Mouse (Mus musculus): Measurements from ENCODE around the gene Drg1. TPM values are rescaled to one million over a fixed set of nuclear protein-coding genes. Genes with fewer than 3 reads are reported as not detected.

Gene Drg1
- polyA plus RNA-seq, 1 experiment from 2014 or later: 245 TPM

DNA sequence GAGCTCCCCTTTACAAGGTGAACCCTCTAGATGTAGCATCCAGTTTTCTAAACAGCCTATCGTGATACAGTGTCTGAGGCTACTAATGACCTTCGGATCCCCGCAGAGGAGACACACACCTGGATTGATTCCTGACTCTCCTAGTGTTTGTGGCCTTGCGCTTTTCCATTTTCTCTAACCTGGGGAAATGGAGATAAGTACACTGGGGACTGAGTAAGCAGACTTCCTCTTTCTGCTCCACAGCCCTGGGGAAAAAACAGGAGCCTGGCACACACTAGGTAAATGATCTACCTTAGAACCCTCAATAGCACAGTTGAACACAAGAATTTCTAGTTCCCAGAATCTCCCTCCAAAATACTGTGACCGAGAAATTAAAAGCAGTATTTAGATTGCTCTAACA lies 21.7 kb upstream of the Drg1 start:
- 0 out of 2 replicates have a peak, but pooled peaks cover 5% of the 10 kb centered on the region for H3K36me3 ChIP-seq (ENCODE audit: control insufficient read depth, insufficient read depth, low read length)
- no peaks in the 10 kb centered on the region for H3K27me3 ChIP-seq (ENCODE audit: control insufficient read depth, insufficient read depth, low read length)
- H3K27ac ChIP-seq (replicated peaks; ENCODE audit: low read depth, low read length): peak overlapping the region; percentile 99; the same call in 1 of the 2 replicates
- peak overlapping the region; percentile 91; the same call in 1 of the 2 replicates for H3K4me3 ChIP-seq (ENCODE audit: low read depth, low read length)
- 68% methylated on average over 5 of the region's 5 CpGs for WGBS
- no peaks in the 10 kb centered on the region for H3K4me1 ChIP-seq (ENCODE audit: control insufficient read depth, insufficient read depth, low read length)
- H3K4me2 ChIP-seq (ENCODE audit: low read depth, severe bottlenecking): peak overlapping the region; percentile 100
- no peaks in the 10 kb centered on the region for H3K9me3 ChIP-seq (ENCODE audit: control insufficient read depth, low read length)
- DNase-seq (ENCODE audit: low spot score) (no peak), ATAC-seq (ENCODE audit: insufficient number of reproducible peaks, low FRiP score, low TSS enrichment, low read depth) (no peak)
- peak overlapping the region; percentile 100; the same call in 1 of the 2 replicates for H3K9ac ChIP-seq (ENCODE audit: low read length)

GRCm38 (mm10) chr11:3287131-3287530 lies 20.9 kb upstream of the Drg1 start:
- ATAC-seq (ENCODE audit: insufficient number of reproducible peaks, low FRiP score, low TSS enrichment, low read depth) (no peak), DNase-seq (ENCODE audit: low spot score) (no peak)
- Histone ChIP-seq H3K27ac (replicated peaks; ENCODE audit: low read depth, low read length) (no peak overlapping the region), H3K9me3 (ENCODE audit: control insufficient read depth, low read length) (no peaks in the 10 kb centered on the region), H3K4me3 (ENCODE audit: low read depth, low read length) (no peak overlapping the region), H3K27me3 (ENCODE audit: control insufficient read depth, insufficient read depth, low read length) (no peaks in the 10 kb centered on the region), H3K9ac (ENCODE audit: low read length) (no peak overlapping the region), H3K36me3 (ENCODE audit: control insufficient read depth, insufficient read depth, low read length) (0 out of 2 replicates have a peak, but pooled peaks cover 5% of the 10 kb centered on the region), H3K4me1 (ENCODE audit: control insufficient read depth, insufficient read depth, low read length) (no peaks in the 10 kb centered on the region), H3K4me2 (ENCODE audit: low read depth, severe bottlenecking) (no peak overlapping the region)
- 50% methylated on average over 6 of the region's 6 CpGs for WGBS

- Histone ChIP-seq H3K9me3 (ENCODE audit: control insufficient read depth, low read length) (no peaks in the 10 kb centered on the region), H3K4me1 (ENCODE audit: control insufficient read depth, insufficient read depth, low read length) (no peaks in the 10 kb centered on the region), H3K27ac (replicated peaks; ENCODE audit: low read depth, low read length) (no peak overlapping the region), H3K36me3 (ENCODE audit: control insufficient read depth, insufficient read depth, low read length) (no peaks in the 10 kb centered on the region), H3K27me3 (ENCODE audit: control insufficient read depth, insufficient read depth, low read length) (no peaks in the 10 kb centered on the region), H3K4me2 (ENCODE audit: low read depth, severe bottlenecking) (no peak overlapping the region), H3K9ac (ENCODE audit: low read length) (no peak overlapping the region), H3K4me3 (ENCODE audit: low read depth, low read length) (no peak overlapping the region)
- no peak for ATAC-seq (ENCODE audit: insufficient number of reproducible peaks, low FRiP score, low TSS enrichment, low read depth)
- WGBS: 90% methylated on average over 3 of the region's 3 CpGs
- DNase-seq (ENCODE audit: low spot score): no peak
Observed at GRCm38 (mm10) chr11:3285940-3286339, 19.7 kb upstream of the Drg1 start.

GRCm38 (mm10) chr11:3283645-3284044 lies 17.4 kb upstream of the Drg1 start:
- ATAC-seq (ENCODE audit: insufficient number of reproducible peaks, low FRiP score, low TSS enrichment, low read depth) (no peak), DNase-seq (ENCODE audit: low spot score) (no peak)
- no peaks in the 10 kb centered on the region for H3K4me1 ChIP-seq (ENCODE audit: control insufficient read depth, insufficient read depth, low read length)
- H3K27ac ChIP-seq (replicated peaks; ENCODE audit: low read depth, low read length): no peak overlapping the region
- no peaks in the 10 kb centered on the region for H3K9me3 ChIP-seq (ENCODE audit: control insufficient read depth, low read length)
- 89% methylated on average over 6 of the region's 6 CpGs for WGBS
- H3K4me3 ChIP-seq (ENCODE audit: low read depth, low read length): no peak overlapping the region
- no peak overlapping the region for H3K4me2 ChIP-seq (ENCODE audit: low read depth, severe bottlenecking)
- no peaks in the 10 kb centered on the region for H3K36me3 ChIP-seq (ENCODE audit: control insufficient read depth, insufficient read depth, low read length)
- no peaks in the 10 kb centered on the region for H3K27me3 ChIP-seq (ENCODE audit: control insufficient read depth, insufficient read depth, low read length)
- H3K9ac ChIP-seq (ENCODE audit: low read length): no peak overlapping the region

DNA sequence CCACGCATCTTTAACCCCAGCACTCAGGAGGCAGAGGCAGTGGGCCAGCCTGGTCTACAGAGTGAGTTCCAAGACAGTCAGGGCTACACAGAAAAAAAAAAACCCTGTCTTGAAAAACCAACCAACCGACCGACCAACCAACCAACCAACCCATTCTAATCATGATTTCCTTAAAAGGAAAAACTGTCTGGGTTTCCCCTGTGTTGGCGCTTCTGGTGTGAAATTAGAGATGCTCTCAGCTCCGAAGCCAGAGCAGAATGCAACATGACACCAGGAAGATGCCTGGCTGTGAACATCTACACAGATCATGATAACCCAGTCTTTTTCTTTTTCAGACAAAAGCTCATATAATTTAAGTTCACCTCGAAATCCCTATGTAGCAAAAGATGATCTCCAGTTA lies 16.7 kb upstream of the Drg1 start:
- no peak overlapping the region for H3K4me2 ChIP-seq (ENCODE audit: low read depth, severe bottlenecking)
- no peaks in the 10 kb centered on the region for H3K4me1 ChIP-seq (ENCODE audit: control insufficient read depth, insufficient read depth, low read length)
- H3K36me3 ChIP-seq (ENCODE audit: control insufficient read depth, insufficient read depth, low read length): no peaks in the 10 kb centered on the region
- 89% methylated on average over 6 of the region's 6 CpGs for WGBS
- H3K4me3 ChIP-seq (ENCODE audit: low read depth, low read length): no peak overlapping the region
- no peaks in the 10 kb centered on the region for H3K9me3 ChIP-seq (ENCODE audit: control insufficient read depth, low read length)
- H3K27me3 ChIP-seq (ENCODE audit: control insufficient read depth, insufficient read depth, low read length): no peaks in the 10 kb centered on the region
- DNase-seq (ENCODE audit: low spot score): no peak
- ATAC-seq (ENCODE audit: insufficient number of reproducible peaks, low FRiP score, low TSS enrichment, low read depth): no peak
- H3K9ac ChIP-seq (ENCODE audit: low read length): no peak overlapping the region
- no peak overlapping the region for H3K27ac ChIP-seq (replicated peaks; ENCODE audit: low read depth, low read length)

- Histone ChIP-seq H3K4me3 (ENCODE audit: low read depth, low read length) (no peak overlapping the region), H3K4me1 (ENCODE audit: control insufficient read depth, insufficient read depth, low read length) (no peaks in the 10 kb centered on the region), H3K27me3 (ENCODE audit: control insufficient read depth, insufficient read depth, low read length) (no peaks in the 10 kb centered on the region), H3K9me3 (ENCODE audit: control insufficient read depth, low read length) (no peaks in the 10 kb centered on the region), H3K9ac (ENCODE audit: low read length) (no peak overlapping the region), H3K4me2 (ENCODE audit: low read depth, severe bottlenecking) (no peak overlapping the region), H3K36me3 (ENCODE audit: control insufficient read depth, insufficient read depth, low read length) (no peaks in the 10 kb centered on the region), H3K27ac (replicated peaks; ENCODE audit: low read depth, low read length) (no peak overlapping the region)
- no peak for ATAC-seq (ENCODE audit: insufficient number of reproducible peaks, low FRiP score, low TSS enrichment, low read depth)
- WGBS: 89% methylated on average over 2 of the region's 2 CpGs
- no peak for DNase-seq (ENCODE audit: low spot score)
Observed at GRCm38 (mm10) chr11:3279729-3280128, 13.5 kb upstream of the Drg1 start.

- no peak for ATAC-seq (ENCODE audit: insufficient number of reproducible peaks, low FRiP score, low TSS enrichment, low read depth)
- H3K4me2 ChIP-seq (ENCODE audit: low read depth, severe bottlenecking): no peak overlapping the region
- H3K27me3 ChIP-seq (ENCODE audit: control insufficient read depth, insufficient read depth, low read length): no peaks in the 10 kb centered on the region
- no peak for DNase-seq (ENCODE audit: low spot score)
- no peak overlapping the region for H3K4me3 ChIP-seq (ENCODE audit: low read depth, low read length)
- no peak overlapping the region for H3K27ac ChIP-seq (replicated peaks; ENCODE audit: low read depth, low read length)
- no peaks in the 10 kb centered on the region for H3K9me3 ChIP-seq (ENCODE audit: control insufficient read depth, low read length)
- H3K36me3 ChIP-seq (ENCODE audit: control insufficient read depth, insufficient read depth, low read length): no peaks in the 10 kb centered on the region
- H3K4me1 ChIP-seq (ENCODE audit: control insufficient read depth, insufficient read depth, low read length): no peaks in the 10 kb centered on the region
- 64% methylated on average over 5 of the region's 5 CpGs for WGBS
- no peak overlapping the region for H3K9ac ChIP-seq (ENCODE audit: low read length)
Observed at GRCm38 (mm10) chr11:3278351-3278750, 12.1 kb upstream of the Drg1 start.

DNA sequence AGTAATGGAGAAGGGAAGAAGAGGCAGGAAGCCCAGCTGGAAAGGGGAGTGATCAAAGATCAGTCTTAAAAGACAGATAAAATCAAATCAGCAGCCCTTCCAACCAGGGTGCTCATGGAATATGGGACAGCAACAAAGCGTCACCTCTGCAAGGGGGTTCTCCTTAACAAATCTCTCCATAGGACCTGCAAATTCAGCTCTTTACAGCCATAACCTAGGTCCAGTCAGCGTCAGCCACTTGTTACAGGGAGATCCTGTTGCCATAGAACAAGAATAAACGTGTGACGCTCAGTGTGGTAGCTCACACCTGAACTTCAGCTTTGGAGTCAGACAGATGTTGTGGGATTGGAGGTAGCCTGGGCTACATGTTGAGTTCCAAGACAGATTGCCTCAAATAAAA lies 3.0 kb upstream of the Drg1 start:
- Histone ChIP-seq H3K4me3 (ENCODE audit: low read depth, low read length) (no peak overlapping the region), H3K9me3 (ENCODE audit: control insufficient read depth, low read length) (no peaks in the 10 kb centered on the region), H3K27ac (replicated peaks; ENCODE audit: low read depth, low read length) (no peak overlapping the region), H3K36me3 (ENCODE audit: control insufficient read depth, insufficient read depth, low read length) (no peaks in the 10 kb centered on the region), H3K27me3 (ENCODE audit: control insufficient read depth, insufficient read depth, low read length) (no peaks in the 10 kb centered on the region), H3K9ac (ENCODE audit: low read length) (no peak overlapping the region), H3K4me2 (ENCODE audit: low read depth, severe bottlenecking) (no peak overlapping the region), H3K4me1 (ENCODE audit: control insufficient read depth, insufficient read depth, low read length) (peaks cover 5% of the 10 kb centered on the region; the same call in 1 of the 2 replicates)
- DNase-seq (ENCODE audit: low spot score) (no peak), ATAC-seq (ENCODE audit: insufficient number of reproducible peaks, low FRiP score, low TSS enrichment, low read depth) (no peak)
- WGBS: 40% methylated on average over 4 of the region's 4 CpGs

- no peaks in the 10 kb centered on the region for H3K27me3 ChIP-seq (ENCODE audit: control insufficient read depth, insufficient read depth, low read length)
- H3K4me2 ChIP-seq (ENCODE audit: low read depth, severe bottlenecking): peak overlapping the region; percentile 68
- H3K9ac ChIP-seq (ENCODE audit: low read length): peak overlapping the region; percentile 99; the same call in 1 of the 2 replicates
- ATAC-seq (ENCODE audit: insufficient number of reproducible peaks, low FRiP score, low TSS enrichment, low read depth) (no peak), DNase-seq (ENCODE audit: low spot score) (no peak)
- peak overlapping the region; percentile 93 for H3K4me3 ChIP-seq (ENCODE audit: low read depth, low read length)
- no peak overlapping the region for H3K27ac ChIP-seq (replicated peaks; ENCODE audit: low read depth, low read length)
- peaks cover 5% of the 10 kb centered on the region; the same call in 1 of the 2 replicates for H3K4me1 ChIP-seq (ENCODE audit: control insufficient read depth, insufficient read depth, low read length)
- H3K36me3 ChIP-seq (ENCODE audit: control insufficient read depth, insufficient read depth, low read length): peaks cover 8% of the 10 kb centered on the region; the same call in 1 of the 2 replicates
- 58% methylated on average over 7 of the region's 7 CpGs for WGBS
- H3K9me3 ChIP-seq (ENCODE audit: control insufficient read depth, low read length): no peaks in the 10 kb centered on the region
Observed at GRCm38 (mm10) chr11:3267133-3267532, 918 bp upstream of the Drg1 start.
